Mouse (Mus musculus) stomach, postnatal 0 days (tissue): ENCODE results near the gene Dlg4. TPM values are rescaled to one million over a fixed set of nuclear protein-coding genes. Genes with fewer than 3 reads are reported as not detected.

Experiments used
- ATAC-seq: fragments of 200-750 bp; cut with Nextera tagmentation; 2 replicates; pipeline ENCODE4 v1.8.0; 2017; ENCODE audit not compliant: low FRiP score, low TSS enrichment
- DNase-seq: peaks from one replicate; pipeline ENCODE4 v3.0.0-alpha.2; 2016; ENCODE audit warnings: low spot score
- H3K27ac ChIP-seq: fragments of 300-500 bp; sonication (generic); replicated peaks from 2 replicates; pipeline ENCODE4 v1.5.1; 2014; ENCODE audit warnings: mild to moderate bottlenecking, control low read depth
- H3K27me3 ChIP-seq: fragments of 300-500 bp; sonication (generic); 2 replicates; pipeline ENCODE4 v1.6.1; 2014; ENCODE audit warnings: low read length; ENCODE audit not compliant: control insufficient read depth, insufficient read depth
- H3K36me3 ChIP-seq: fragments of 300-500 bp; sonication (generic); 2 replicates; pipeline ENCODE4 v1.6.1; 2014; ENCODE audit warnings: low read length, mixed read lengths; ENCODE audit not compliant: control insufficient read depth, insufficient read depth
- H3K4me1 ChIP-seq: fragments of 300-500 bp; sonication (generic); replicated peaks from 2 replicates; pipeline ENCODE4 v1.6.1; 2014; ENCODE audit warnings: antibody characterized with exemption; ENCODE audit not compliant: control insufficient read depth, insufficient read depth
- H3K4me2 ChIP-seq: fragments of 300-500 bp; sonication (generic); replicated peaks from 2 replicates; pipeline ENCODE4 v1.6.1; 2014; ENCODE audit warnings: low read depth, mild to moderate bottlenecking, control low read depth, moderate library complexity
- H3K4me3 ChIP-seq: fragments of 300-500 bp; sonication (generic); 2 replicates; pipeline ENCODE4 v1.5.1; 2014; ENCODE audit warnings: low read depth, low read length, control low read depth
- H3K9ac ChIP-seq: fragments of 300-500 bp; sonication (generic); 2 replicates; pipeline ENCODE4 v1.6.1; 2014; ENCODE audit warnings: mild to moderate bottlenecking, low read length, control low read depth, mixed read lengths
- H3K9me3 ChIP-seq: fragments of 300-500 bp; sonication (generic); 2 replicates; pipeline ENCODE4 v1.6.1; 2016; ENCODE audit warnings: low read length; ENCODE audit not compliant: control insufficient read depth
- CTCF ChIP-seq: IDR thresholded peaks from 2 replicates; pipeline ENCODE4 v1.5.1; 2016; ENCODE audit warnings: antibody characterized with exemption, low read depth, mild to moderate bottlenecking, moderate library complexity
- EP300 ChIP-seq: optimal IDR thresholded peaks from 2 replicates; pipeline ENCODE3; 2016; ENCODE audit warnings: antibody characterized with exemption
- WGBS: fragments of 180-500 bp; shearing (Covaris S2); extraction: QIAGEN DNeasy Blood & Tissue Kit; methylation state at CpG from one replicate; pipeline ENCODE4 v1.1.7; 2014; 5-methylcytosine and 5-hydroxymethylcytosine counted together
- polyA plus RNA-seq: library from polyadenylated mRNA; unstranded; fragments of >200 nt; fragmentation: Nextera tagmentation; extraction: Ambion mirVana; gene quantifications from 2 replicates; pipeline ENCODE4 v1.2.1, GENCODE M21; 2015

Dlg4 gene
- polyA plus RNA-seq, 1 experiment from 2014 or later: 2.6 TPM

GRCm38 (mm10) chr11:70029130-70029801 is 12.5 kb downstream of the Dlg4 start:
- 1% methylated on average over 20 of the region's 20 CpGs for WGBS
- H3K4me2 ChIP-seq: peak overlapping the region; percentile 45
- ATAC-seq: peak; percentile 77
- no peak for TF ChIP-seq CTCF
- no peak for TF ChIP-seq EP300
- peak; percentile 67 for DNase-seq
- no peaks in the 10 kb centered on the region for H3K9me3 ChIP-seq
- peaks cover 7% of the 10 kb centered on the region; the same call in 1 of the 2 replicates for H3K4me1 ChIP-seq
- H3K4me3 ChIP-seq: peak overlapping the region; percentile 18
- H3K9ac ChIP-seq: no peak overlapping the region
- H3K36me3 ChIP-seq: peaks cover 7% of the 10 kb centered on the region
- no peaks in the 10 kb centered on the region for H3K27me3 ChIP-seq
- H3K27ac ChIP-seq: peak overlapping the region; percentile 71

- H3K4me2 ChIP-seq: peak overlapping the region; percentile 45
- ATAC-seq (0 out of 2 replicates have a peak, but pooled peaks have one; percentile 1), DNase-seq (no peak)
- H3K27ac ChIP-seq: no peak overlapping the region
- peaks cover 7% of the 10 kb centered on the region; the same call in 1 of the 2 replicates for H3K4me1 ChIP-seq
- no peaks in the 10 kb centered on the region for H3K9me3 ChIP-seq
- peaks cover 7% of the 10 kb centered on the region for H3K36me3 ChIP-seq
- no peak overlapping the region for H3K4me3 ChIP-seq
- no peaks in the 10 kb centered on the region for H3K27me3 ChIP-seq
- 38% methylated on average over 11 of the region's 11 CpGs for WGBS
- no peak for TF ChIP-seq EP300
- no peak for TF ChIP-seq CTCF
- H3K9ac ChIP-seq: no peak overlapping the region
Measured at GRCm38 (mm10) chr11:70029829-70030550, 13.2 kb downstream of the Dlg4 start.

- Histone ChIP-seq H3K27me3 (no peaks in the 10 kb centered on the region), H3K9me3 (no peaks in the 10 kb centered on the region), H3K4me3 (no peak overlapping the region), H3K9ac (no peak overlapping the region), H3K4me1 (peaks cover 7% of the 10 kb centered on the region; the same call in 1 of the 2 replicates), H3K4me2 (no peak overlapping the region), H3K36me3 (peaks cover 7% of the 10 kb centered on the region), H3K27ac (no peak overlapping the region)
- no peak for ATAC-seq
- WGBS: 93% methylated on average over 28 of the region's 28 CpGs
- TF ChIP-seq CTCF (no peak), EP300 (no peak)
- no peak for DNase-seq
Measured at GRCm38 (mm10) chr11:70030651-70031320, 14.0 kb downstream of the Dlg4 start.

GRCm38 (mm10) chr11:70031321-70031670 is 14.6 kb downstream of the Dlg4 start:
- Histone ChIP-seq H3K9ac (no peak overlapping the region), H3K27ac (no peak overlapping the region), H3K4me2 (no peak overlapping the region), H3K9me3 (no peaks in the 10 kb centered on the region), H3K4me3 (no peak overlapping the region), H3K27me3 (no peaks in the 10 kb centered on the region), H3K4me1 (peaks cover 5% of the 10 kb centered on the region; the same call in 1 of the 2 replicates), H3K36me3 (peaks cover 7% of the 10 kb centered on the region)
- ATAC-seq: no peak
- TF ChIP-seq EP300: no peak
- no peak for TF ChIP-seq CTCF
- 99% methylated on average over 11 of the region's 11 CpGs for WGBS
- no peak for DNase-seq

- 61% methylated on average over 7 of the region's 7 CpGs for WGBS
- H3K4me3 ChIP-seq: no peak overlapping the region
Measured at GRCm38 (mm10) chr11:70038174-70038573, 21.4 kb downstream of the Dlg4 start.

More at GRCm38 (mm10) chr11:70038174-70038573, 21.4 kb downstream of the Dlg4 start:
- H3K27me3 ChIP-seq: no peaks in the 10 kb centered on the region
- H3K4me2 ChIP-seq: no peak overlapping the region
- no peak overlapping the region for H3K9ac ChIP-seq
- ATAC-seq: no peak
- no peaks in the 10 kb centered on the region for H3K9me3 ChIP-seq
- H3K36me3 ChIP-seq: peaks cover 2% of the 10 kb centered on the region; the same call in 1 of the 2 replicates
- no peak overlapping the region for H3K27ac ChIP-seq
- TF ChIP-seq CTCF (no peak), EP300 (no peak)
- no peaks in the 10 kb centered on the region for H3K4me1 ChIP-seq
- DNase-seq: no peak
